Mouse (Mus musculus): ENCODE data around the gene Rpgrip1.

Gene Rpgrip1

GRCm38 (mm10) chr14:52197156-52197878 lies 86.8 kb downstream of the Rpgrip1 start, which contains the start of gene Supt16:
Supt16 (minus strand) TSS chr14:52197416.
- in situ Hi-C loops (cut with MseI, MboI), result no loop called here

DNA sequence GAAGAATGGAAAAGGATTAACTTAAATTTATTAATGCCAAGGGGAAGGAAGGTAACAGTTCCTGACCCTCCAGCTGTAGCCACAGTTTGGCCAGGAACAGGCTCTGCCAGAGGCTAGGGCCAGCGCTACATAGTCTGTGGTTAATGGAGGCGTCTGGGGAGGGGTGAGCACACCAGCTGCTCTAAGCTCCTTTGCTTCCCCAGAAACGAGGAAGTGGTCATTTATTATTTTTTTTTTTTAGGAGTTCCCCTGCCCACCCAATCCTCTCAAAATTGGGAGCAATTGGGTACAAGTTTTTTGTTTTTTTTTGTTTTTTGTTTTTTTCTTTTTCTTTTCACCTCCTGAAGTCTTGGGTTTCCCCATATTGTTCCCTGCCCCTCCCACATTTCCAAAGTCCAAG lies 87.6 kb downstream of the Rpgrip1 start:
- in situ Hi-C loops (cut with MseI, MboI), result no loop called here

GRCm38 (mm10) chr14:52199412-52199811 lies 88.9 kb downstream of the Rpgrip1 start:
- in situ Hi-C loops (cut with MseI, MboI), result no loop called here
